Mouse (Mus musculus) embryo, embryonic 9.5 days (tissue): Measurements from ENCODE around the gene Cpt2.

Source experiments
- DNase-seq: peaks from one replicate; pipeline ENCODE4 v3.0.0-alpha.2; 2017; ENCODE audit errors: extremely low spot score

The Cpt2 gene

DNA sequence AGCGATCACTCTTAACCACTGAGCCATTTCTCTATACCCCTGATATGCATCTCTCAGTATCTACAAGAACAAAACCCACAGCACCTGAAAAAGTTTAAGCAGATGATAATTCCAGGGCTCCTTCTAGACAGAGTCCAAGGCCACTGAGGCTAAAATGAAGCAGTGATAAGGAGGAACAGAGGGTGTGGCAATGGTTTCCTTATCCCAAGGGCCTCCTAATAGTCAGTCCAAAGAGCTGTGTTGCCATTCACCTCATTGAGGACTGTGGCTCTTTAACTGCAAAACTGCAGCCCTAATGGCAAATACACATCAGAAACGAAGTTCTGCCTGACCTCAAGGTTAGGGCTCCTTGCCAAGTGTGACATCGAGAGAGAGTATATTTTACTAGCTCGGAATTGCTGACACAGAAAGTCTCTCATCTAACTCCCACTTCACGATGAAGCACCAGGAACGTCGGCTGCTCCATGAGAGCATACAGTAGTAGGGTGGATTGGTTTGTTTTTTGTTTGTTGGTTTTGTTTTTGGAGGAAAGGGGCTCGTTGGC lies 2.2 kb downstream of the Cpt2 start:
- no peak for DNase-seq

DNA sequence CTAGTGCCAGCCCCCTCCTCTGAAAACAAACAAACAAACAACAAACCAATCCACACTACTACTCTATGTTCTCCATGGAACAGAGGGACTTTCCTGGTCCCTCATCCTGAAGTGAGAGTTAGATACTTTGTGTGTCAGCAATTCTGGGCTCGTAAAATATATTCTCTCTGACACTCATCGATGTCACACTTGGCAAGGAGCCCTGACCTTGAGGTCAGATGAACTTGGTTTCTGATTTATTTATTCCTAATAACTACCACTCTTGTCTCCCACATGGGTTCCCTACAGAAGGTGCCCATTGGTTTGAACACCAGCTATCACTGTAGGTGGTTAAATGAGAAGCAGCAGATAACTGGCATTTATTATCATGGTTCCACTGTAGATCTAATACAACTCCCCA lies 3.1 kb downstream of the Cpt2 start:
- no peak for DNase-seq

DNA sequence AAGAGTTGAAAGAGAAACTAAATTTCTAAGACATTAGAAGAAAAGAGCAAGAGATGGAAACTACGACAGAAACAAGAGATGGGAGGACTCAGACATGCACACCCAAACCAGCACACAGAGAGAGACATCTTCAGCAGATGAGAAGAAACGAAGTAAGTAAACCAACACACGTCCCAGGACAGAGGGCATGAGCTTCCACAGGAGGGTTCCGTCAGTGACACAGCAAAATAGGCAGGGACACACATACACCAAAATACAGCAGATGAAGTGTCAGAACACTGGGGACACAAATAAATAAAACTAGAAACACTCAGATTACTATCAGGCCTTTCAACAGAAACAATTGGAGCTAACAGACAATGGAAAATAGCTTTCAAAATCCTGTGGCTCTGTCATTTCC lies 13.4 kb downstream of the Cpt2 start:
- no peak for DNase-seq

DNA sequence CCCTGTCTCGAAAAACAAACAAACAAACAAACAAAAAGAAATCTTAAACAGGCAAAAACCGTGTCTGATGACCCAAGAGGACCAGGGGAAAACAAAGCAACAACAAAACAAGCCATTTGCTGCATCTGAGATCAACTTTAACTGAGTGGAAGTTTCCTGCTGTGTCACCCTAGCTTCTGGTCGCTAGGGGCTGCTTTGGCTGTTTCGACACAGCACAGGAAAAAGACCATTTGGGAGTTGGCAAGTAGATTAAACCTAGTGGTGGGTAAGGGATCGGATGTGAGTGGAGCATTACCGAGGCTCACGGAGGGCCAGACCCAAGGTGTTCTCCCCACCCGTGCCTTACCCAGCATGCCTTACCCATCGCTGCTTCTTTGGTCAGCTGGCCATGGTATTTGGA lies 16.8 kb downstream of the Cpt2 start:
- no peak for DNase-seq

DNA sequence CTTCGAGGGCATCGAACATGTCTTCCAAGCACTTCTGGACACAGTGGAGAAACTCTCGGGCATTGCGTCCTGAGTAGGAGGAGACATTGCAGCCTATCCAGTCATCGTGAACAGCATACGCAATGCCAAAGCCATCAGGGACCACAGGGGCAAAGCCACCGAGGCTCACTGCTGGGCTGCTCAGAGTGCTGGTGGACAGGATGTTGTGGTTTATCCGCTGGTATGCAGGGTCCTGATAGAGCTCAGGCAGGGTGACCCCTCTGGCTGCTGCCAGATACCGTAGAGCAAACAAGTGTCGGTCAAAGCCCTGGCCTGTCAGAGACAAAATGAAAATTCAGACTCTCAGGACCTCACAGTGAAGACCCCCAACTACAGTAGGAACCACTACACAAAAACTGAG lies 19.2 kb downstream of the Cpt2 start:
- DNase-seq: no peak

DNA sequence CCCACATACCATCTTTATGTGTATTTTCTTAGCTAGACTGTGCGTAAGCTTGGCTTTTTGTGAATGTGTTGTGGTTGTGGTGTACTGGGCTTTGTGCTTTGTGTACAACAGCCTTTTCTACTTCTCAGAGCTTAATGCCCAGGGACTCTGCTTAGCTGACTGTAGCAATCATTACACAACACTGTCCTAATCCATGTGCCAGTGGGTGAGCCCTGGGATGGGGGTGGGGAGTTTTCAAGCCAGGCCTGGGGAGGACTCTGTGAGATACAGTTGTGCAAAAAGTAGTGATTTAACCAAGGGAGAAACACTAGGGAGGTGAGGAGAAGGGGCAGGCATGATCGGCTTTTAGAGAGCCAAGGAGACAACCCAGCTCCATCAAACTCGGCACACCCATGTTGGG lies 23.2 kb downstream of the Cpt2 start:
- DNase-seq: no peak

DNA sequence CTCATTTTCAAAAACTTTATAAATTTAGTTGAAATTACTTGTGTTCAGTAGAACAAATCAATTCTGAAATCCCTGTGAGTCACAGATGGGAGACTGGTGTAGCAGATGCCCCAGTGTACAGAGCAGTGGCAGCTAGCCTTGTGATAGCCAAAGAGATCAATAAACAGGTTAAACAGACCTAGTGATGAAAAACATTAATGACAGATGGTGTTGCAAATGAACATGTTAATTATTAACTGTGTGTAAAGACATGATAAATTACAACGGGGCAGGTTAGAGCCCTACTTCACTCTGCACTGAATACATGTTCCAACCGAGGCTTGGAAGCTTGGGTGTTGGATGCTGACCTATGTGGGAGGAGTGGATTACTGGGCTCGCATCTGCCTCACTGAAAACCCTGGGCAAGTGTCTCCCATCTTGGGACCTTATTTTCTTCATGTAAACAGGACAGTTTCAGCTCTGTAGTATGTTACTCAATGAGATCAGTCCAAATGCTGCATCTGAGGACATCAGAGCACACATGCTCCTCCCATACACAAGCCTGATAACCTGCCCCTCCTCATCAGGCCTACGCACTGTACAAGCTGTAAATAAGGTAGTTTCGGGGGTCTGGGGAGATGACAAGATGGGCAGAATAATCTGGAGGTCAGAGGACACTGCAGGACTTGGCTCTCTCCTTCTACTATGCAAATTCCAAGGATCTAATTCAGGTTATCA lies 24.0 kb downstream of the Cpt2 start:
- DNase-seq: no peak

DNA sequence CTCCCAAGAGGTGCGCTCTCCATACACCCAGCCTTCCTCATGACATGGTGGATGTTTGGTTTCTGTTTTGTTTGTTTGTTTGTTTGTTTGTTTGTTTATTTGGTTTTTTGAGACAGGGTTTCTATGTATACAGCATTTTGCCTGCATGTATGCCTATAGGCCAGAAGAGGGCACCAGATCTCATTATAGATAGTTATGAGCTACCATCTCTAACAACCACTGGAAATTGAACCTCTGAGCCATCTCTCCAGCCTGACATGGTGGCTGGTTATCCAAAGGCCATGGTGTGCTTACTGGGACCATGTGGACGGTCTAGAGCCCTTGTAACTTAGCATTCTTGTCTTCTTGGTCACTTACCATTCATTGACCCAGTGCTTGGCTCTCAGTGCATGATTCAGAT lies 30.7 kb downstream of the Cpt2 start:
- DNase-seq: no peak

DNA sequence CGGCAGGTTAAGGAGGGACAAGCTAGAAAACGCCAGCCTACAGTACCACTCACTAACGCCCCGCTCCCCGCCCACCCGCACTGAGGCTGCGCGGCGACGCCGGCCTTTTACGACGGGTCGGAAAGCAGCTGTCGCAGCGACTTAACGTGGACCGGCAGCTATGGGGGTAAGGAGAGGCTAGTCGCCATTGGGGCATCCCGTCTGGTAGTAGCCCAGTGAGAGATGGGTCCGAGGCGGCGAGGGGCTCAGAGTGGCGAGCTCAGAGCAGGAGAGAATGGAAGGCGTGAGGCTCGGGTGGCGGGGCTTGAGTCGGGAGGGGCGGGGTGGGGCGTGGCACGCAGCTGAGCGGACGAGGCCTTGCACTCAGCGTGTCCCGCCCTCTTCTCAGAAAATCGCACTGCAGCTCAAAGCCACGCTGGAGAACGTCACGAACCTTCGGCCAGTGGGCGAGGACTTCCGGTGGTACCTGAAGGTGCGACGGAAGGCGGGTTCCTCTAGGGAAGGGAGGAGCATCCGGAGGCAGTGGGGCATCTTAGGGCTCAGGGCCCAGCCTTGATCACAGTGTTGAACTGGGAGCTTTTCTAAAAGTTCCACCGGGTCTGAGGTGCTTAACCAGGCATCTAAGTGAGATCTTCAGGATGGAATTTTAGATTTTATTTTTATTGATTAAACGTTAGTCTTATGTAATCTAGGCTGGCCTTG lies 33.5 kb downstream of the Cpt2 start, which contains the start of gene 0610037L13Rik:
Gene 0610037L13Rik (plus strand): TSS at position 83 of the 702 bp plus-strand sequence.
- peak; percentile 94 for DNase-seq

DNA sequence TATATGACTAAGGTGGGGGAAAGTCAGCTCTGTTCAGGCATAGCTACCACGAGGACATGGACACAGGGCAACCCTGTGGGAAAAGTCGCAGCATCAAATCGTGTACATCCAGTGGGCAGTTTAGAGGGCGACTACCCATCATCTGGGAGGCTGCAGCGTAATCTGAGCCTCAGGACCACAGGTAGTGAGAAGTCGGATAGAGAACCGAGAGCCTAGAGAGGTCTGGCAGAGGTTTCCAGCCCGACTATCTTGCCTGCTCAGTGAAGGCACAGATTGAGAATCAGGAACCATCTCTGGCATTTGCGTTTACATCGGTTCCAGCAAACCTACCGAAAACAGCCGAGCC lies 34.1 kb downstream of the Cpt2 start:
- DNase-seq: no peak

DNA sequence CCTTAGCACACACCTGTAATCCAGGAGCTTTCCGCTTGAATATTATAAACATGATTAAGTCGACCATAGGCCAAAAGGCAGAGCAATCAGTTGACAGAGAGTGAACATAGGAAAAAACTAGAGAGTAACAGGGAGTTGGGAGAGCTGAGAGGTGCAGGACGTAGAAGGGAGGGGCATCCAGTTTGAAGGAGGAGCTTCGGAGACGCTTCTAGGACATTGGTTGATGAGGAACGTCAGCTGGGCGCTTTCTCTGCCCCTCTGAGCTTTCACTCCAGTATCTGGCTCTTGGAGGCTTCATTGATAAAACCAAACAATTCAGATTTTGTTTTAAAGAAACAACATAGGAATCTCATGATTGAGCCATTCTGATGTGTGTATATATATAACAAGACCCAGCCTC lies 37.0 kb downstream of the Cpt2 start:
- no peak for DNase-seq

DNA sequence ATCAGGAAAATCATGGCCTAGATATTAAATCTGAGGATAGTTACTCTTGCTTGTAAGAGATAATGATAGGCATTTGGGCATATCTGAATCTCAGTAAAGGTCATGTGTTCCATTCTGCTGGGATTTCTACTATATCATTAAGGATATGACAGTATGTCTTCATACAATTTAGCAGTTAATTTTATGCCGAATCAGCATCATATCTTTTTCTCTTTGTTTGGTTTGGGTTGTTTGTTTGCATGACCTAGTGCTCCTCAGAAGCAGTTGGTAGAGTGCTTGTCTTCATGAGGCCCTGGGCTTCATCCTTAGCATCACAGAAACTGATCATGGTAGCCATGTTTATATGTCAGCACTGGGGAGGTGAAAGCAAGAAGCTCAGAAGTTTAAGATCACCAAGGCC lies 41.8 kb downstream of the Cpt2 start:
- DNase-seq: no peak

DNA sequence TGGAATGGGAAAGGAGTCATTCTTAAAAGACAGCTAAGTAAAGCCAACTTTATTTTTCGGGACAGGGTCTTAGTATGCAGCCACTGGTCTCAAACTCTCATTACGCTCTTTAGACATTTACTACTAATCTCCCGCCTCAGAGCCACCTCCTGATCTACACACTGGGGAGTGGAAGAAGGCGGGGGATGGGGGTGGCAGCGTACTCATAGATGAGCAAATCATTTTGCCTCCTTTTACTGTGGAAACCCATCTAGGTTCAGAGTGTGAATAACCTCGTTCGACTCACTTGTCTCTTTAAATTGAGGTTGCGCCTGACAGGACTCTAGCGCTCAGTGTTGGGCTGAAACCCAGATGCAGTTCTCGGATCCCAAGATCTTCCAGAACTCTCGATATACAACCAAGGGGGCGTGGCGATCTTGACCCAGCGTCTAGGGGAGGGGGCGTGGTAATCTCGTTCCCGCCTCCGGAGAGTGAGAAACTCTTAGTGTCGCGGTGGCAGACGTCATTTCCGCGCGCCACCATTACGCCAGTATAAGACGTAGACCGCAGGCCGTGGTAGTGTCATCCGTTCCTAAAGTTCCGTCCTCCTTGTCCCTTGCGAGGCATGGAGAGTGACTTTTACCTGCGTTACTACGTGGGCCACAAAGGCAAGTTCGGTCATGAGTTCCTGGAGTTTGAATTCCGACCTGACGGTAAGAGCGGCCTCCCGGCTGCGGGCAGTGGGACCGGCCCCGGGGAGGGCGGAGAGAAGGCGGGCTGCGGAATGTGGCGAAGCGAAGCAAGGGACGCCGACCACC lies 44.0 kb downstream of the Cpt2 start, which contains the start of gene Magoh:
Gene Magoh (plus strand): TSS at position 502 of the 797 bp plus-strand sequence.
- peak; percentile 95 for DNase-seq

DNA sequence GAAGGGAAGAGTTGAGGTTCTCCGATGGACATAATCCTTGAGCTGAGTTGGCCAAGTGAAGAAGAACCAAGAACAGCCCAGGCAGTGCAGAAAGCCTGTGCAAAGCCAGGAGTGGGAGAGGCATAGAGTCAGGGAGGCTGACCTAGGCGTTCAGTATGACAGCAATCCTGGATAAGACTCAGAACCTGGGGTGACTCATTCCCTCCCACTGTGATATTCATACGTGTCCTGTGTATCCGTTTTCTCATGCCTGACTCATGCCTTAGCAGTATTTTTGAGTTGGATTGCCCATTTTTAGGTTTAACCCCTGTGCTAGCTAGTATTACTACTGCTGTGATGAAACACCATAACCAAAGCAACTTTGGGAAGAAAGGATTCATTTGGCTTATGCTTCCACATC lies 58.5 kb downstream of the Cpt2 start:
- no peak for DNase-seq

DNA sequence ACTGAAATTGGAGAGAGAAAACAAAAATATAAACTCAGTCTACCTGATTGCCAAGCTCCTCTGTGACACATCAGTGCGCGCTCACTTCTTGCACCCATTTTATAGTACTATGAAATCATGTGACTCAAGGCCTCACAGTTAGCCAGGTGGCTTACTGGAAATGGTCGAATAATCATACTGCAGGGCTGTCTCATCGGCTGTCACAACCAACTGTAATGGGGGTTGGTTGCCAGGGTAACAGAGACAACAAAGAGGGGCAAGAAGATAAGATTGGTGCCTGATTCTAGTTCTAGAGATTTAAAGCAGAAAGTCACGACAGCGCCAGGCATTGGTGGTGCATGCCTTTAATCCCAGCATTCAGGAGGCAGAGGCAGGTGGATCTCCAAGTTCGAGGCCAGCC lies 64.4 kb downstream of the Cpt2 start:
- DNase-seq: no peak

DNA sequence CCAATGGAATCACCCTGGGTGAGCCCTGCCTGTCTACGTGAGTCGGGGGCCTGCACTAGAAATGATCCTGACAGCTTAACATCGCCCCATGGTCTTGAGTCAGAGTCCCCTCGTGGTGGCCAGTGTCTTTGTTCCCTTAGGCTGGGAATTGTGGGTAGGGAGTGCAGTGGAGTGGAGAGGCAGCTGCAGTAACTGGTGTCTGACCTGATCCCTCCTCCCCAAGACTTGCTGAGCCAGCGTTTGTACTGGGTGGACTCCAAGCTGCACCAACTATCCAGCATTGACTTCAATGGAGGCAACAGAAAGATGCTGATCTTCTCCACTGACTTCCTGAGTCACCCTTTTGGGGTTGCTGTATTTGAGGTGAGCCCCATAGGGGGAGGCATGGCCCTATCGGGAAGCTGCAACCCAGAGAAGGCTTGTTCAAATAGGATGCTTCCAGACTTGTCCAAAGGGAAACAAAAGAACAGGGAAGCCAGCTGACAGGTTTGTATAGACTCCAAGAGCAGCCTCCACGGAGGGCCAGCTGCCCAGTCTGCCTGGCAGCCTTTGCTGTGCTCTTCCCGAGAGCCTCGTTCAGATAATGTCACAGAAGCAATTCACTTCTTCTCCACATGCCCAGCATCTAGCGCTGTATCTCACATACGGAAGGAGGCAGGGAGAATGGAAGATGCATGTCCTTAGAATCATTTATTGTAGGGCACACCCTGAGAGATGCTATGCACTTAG lies 66.3 kb downstream of the Cpt2 start:
- DNase-seq: no peak
